In genomic region chr9:92457261-92458058, GRCm38 (mm10) we compare ENCODE assay signal across 8 mouse cellular contexts. TPM values are rescaled to one million over a fixed set of nuclear protein-coding genes. Genes with fewer than 3 reads are reported as not detected.
A peak's percentile ranks its signal among the peaks of the same experiment; 100 is the strongest.
DNase-seq lines count a peak whose midpoint lies in the region; ATAC-seq and TF ChIP-seq lines count a peak whose summit lies in the region.

Gene Plscr4, plus strand, starts transcription at chr9:92457373.

- 11% methylated on average over 42 of the region's 43 CpGs for WGBS in embryonic facial prominence, embryonic 11.5 days
- 4% methylated on average over 43 of the region's 43 CpGs for WGBS in heart, adult 2 months
- 8% methylated on average over 43 of the region's 43 CpGs for WGBS in liver, embryonic 14.5 days (ENCODE audit: insufficient replicate concordance)
- WGBS in stomach, embryonic 14.5 days, result 6% methylated on average over 43 of the region's 43 CpGs

- peak; percentile 99 for TF ChIP-seq POLR2A in heart, adult 2 months (IDR thresholded peaks at IDR 0.05; ENCODE audit: insufficient read depth, low read depth, low read length)

- no peaks in the 10 kb centered on the region for H3K36me3 ChIP-seq in embryonic facial prominence, embryonic 11.5 days (replicated peaks; ENCODE audit: control insufficient read depth, insufficient read depth, low read depth, low read length)
- H3K36me3 ChIP-seq in heart, adult 2 months (ENCODE audit: control insufficient read depth, insufficient read depth, low read length), result peaks cover 2% of the 10 kb centered on the region
- H3K36me3 ChIP-seq in liver, embryonic 14.5 days (replicated peaks; ENCODE audit: control insufficient read depth, insufficient read depth, low read depth), result no peaks in the 10 kb centered on the region
- no peaks in the 10 kb centered on the region for H3K36me3 ChIP-seq in stomach, embryonic 14.5 days (ENCODE audit: control insufficient read depth, insufficient read depth, low read length)

- H3K9me3 ChIP-seq in embryonic facial prominence, embryonic 11.5 days (replicated peaks; ENCODE audit: control insufficient read depth, low read length), result no peaks in the 10 kb centered on the region
- no peaks in the 10 kb centered on the region for H3K9me3 ChIP-seq in liver, embryonic 14.5 days (ENCODE audit: control insufficient read depth, low read length)
- H3K9me3 ChIP-seq in stomach, embryonic 14.5 days (ENCODE audit: control insufficient read depth, low read depth, low read length), result no peaks in the 10 kb centered on the region

- peak within 1 kb of the TSS; percentile 60 for H3K4me3 ChIP-seq in embryonic facial prominence, embryonic 11.5 days (ENCODE audit: low read depth, low read length)
- peak within 1 kb of the TSS; percentile 86 for H3K4me3 ChIP-seq in heart, adult 2 months
- peak within 1 kb of the TSS; percentile 49 to 61 for H3K4me3 ChIP-seq in liver, embryonic 14.5 days (ENCODE audit: insufficient read depth in 1 of 2, low read depth in 2 of 2, low read length in 2 of 2)
- peak within 1 kb of the TSS; percentile 70 for H3K4me3 ChIP-seq in stomach, embryonic 14.5 days (ENCODE audit: low read depth, low read length)

- TF ChIP-seq EP300 in heart, adult 2 months (IDR thresholded peaks at IDR 0.05; ENCODE audit: insufficient read depth, low read depth, low read length), result peak; percentile 80; the same call in 1 of the 2 replicates
- TF ChIP-seq EP300 in liver, embryonic 14.5 days (IDR thresholded peaks at IDR 0.05; ENCODE audit: low read depth), result no peak

- H3K27me3 ChIP-seq in embryonic facial prominence, embryonic 11.5 days (ENCODE audit: control insufficient read depth, insufficient read depth, low read length), result no peaks in the 10 kb centered on the region
- H3K27me3 ChIP-seq in heart, adult 2 months (ENCODE audit: control insufficient read depth, insufficient read depth, low read length), result no peaks in the 10 kb centered on the region
- no peaks in the 10 kb centered on the region for H3K27me3 ChIP-seq in liver, embryonic 14.5 days (ENCODE audit: control insufficient read depth, insufficient read depth, low read length)
- H3K27me3 ChIP-seq in stomach, embryonic 14.5 days (ENCODE audit: control insufficient read depth, insufficient read depth, low read length), result no peaks in the 10 kb centered on the region

- peak; percentile 32 for TF ChIP-seq CTCF in heart, adult 2 months (IDR thresholded peaks at IDR 0.05)
- no peak for TF ChIP-seq CTCF in liver, embryonic 14.5 days (IDR thresholded peaks at IDR 0.05; ENCODE audit: low read depth)

- peak within 1 kb of the TSS; percentile 95 for H3K4me2 ChIP-seq in embryonic facial prominence, embryonic 11.5 days (ENCODE audit: low read depth, low read length)
- peak within 1 kb of the TSS; percentile 75 for H3K4me2 ChIP-seq in liver, embryonic 14.5 days (ENCODE audit: low read depth)
- H3K4me2 ChIP-seq in stomach, embryonic 14.5 days (replicated peaks; ENCODE audit: low read depth, low read length), result peak within 1 kb of the TSS; percentile 79

- intact Hi-C loops in heart, adult 2 months (cut with DNase I), result loop anchor here (5.0 kb wide), 5 partner anchors 45 to 240 kb away; partner anchors contain the start of genes Plod2 and Plscr2

- no peaks in the 10 kb centered on the region for H3K79me2 ChIP-seq in heart, adult 2 months (replicated peaks; ENCODE audit: control insufficient read depth, insufficient read depth, low read length)

- H3K4me1 ChIP-seq in embryonic facial prominence, embryonic 11.5 days (ENCODE audit: control insufficient read depth, insufficient read depth, low read length), result no peaks in the 10 kb centered on the region
- H3K4me1 ChIP-seq in heart, adult 2 months (ENCODE audit: control insufficient read depth, insufficient read depth, low read length), result peaks cover 1% of the 10 kb centered on the region; the same call in 1 of the 2 replicates
- H3K4me1 ChIP-seq in liver, embryonic 14.5 days (replicated peaks; ENCODE audit: control insufficient read depth in 2 of 2, insufficient read depth in 2 of 2, low read length in 1 of 2), result peaks cover 0 to 2% of the 10 kb centered on the region in 2 experiments; a peak in 1 of 4 replicates
- H3K4me1 ChIP-seq in stomach, embryonic 14.5 days (ENCODE audit: control insufficient read depth, insufficient read depth, low read length), result 0 out of 2 replicates have a peak, but pooled peaks cover 2% of the 10 kb centered on the region

- peak; percentile 15 for DNase-seq in right cerebral cortex, adult 18-20 months
- no peak for DNase-seq in right cerebral cortex, postnatal 36 days (ENCODE audit: low spot score in 2 of 2)
- DNase-seq in embryonic facial prominence, embryonic 11.5 days (ENCODE audit: low spot score), result peak; percentile 58
- DNase-seq in heart, adult 2 months, result peak; percentile 89 to 91
- DNase-seq in kidney, adult 18-20 months, result peak; percentile 80
- peak in 1 of 3 experiments; percentile 1 for DNase-seq in liver, embryonic 14.5 days (ENCODE audit: low read depth in 3 of 3, low spot score in 3 of 3)
- peak; percentile 7 for DNase-seq in naive thymus-derived CD4-positive, alpha-beta T cell, adult 2 months (ENCODE audit: low read depth)

- peak within 1 kb of the TSS; percentile 77 for H3K9ac ChIP-seq in embryonic facial prominence, embryonic 11.5 days (replicated peaks; ENCODE audit: low read length)
- H3K9ac ChIP-seq in heart, adult 2 months (ENCODE audit: low read depth, low read length), result peak within 1 kb of the TSS; percentile 93
- peak within 1 kb of the TSS; percentile 50 for H3K9ac ChIP-seq in liver, embryonic 14.5 days (replicated peaks)
- H3K9ac ChIP-seq in stomach, embryonic 14.5 days (replicated peaks; ENCODE audit: low read depth, low read length), result peak within 1 kb of the TSS; percentile 60

- ATAC-seq in embryonic facial prominence, embryonic 11.5 days (replicated peaks; ENCODE audit: insufficient number of reproducible peaks, low FRiP score, low TSS enrichment, low read depth), result peak; percentile 86
- peak; percentile 70 for ATAC-seq in liver, embryonic 14.5 days (ENCODE audit: insufficient read depth)
- peak; percentile 85 for ATAC-seq in stomach, embryonic 14.5 days (ENCODE audit: insufficient number of reproducible peaks, insufficient read depth, low FRiP score, low read depth)

- no peak within 1 kb of the TSS for H3K27ac ChIP-seq in embryonic facial prominence, embryonic 11.5 days (replicated peaks; ENCODE audit: low read depth, low read length)
- H3K27ac ChIP-seq in heart, adult 2 months, result peak within 1 kb of the TSS; percentile 96
- no peak within 1 kb of the TSS for H3K27ac ChIP-seq in liver, embryonic 14.5 days
- peak within 1 kb of the TSS; percentile 82; the same call in 1 of the 2 replicates for H3K27ac ChIP-seq in stomach, embryonic 14.5 days (ENCODE audit: low read length)

RNA-seq across cellular contexts. Expression of gene Plscr4, which starts in this region (rescaled TPM):
- polyA plus RNA-seq in embryonic facial prominence, embryonic 11.5 days (2014; fragmentation: Nextera tagmentation; extraction: Ambion mirVana), result 1.7 and 2.3 TPM in 2 replicates
- total RNA-seq in heart, adult 2 months (2021), result 1 to 10 TPM; 6.8 to 7.4 TPM
- polyA plus RNA-seq in heart, adult 2 months (2012; rRNA removed), result 8.1 and 10.3 TPM in 2 replicates
- 0.30 and 0.35 TPM in 2 replicates for polyA plus RNA-seq in liver, embryonic 14.5 days (2012; rRNA removed)
- polyA plus RNA-seq in liver, embryonic 14.5 days (2014; fragmentation: Nextera tagmentation; extraction: Ambion mirVana), result 0.46 and 0.92 TPM in 2 replicates
- 12.1 and 13.2 TPM in 2 replicates for polyA plus RNA-seq in stomach, embryonic 14.5 days (2014; fragmentation: Nextera tagmentation; extraction: Ambion mirVana)

Comparison
In these comparisons a context has a peak if more than half of its experiments do, and no peak if none do; other contexts are left out.
1. DNase-seq: peak in right cerebral cortex, adult 18-20 months (single experiment), embryonic facial prominence, embryonic 11.5 days (single experiment), heart, adult 2 months (2 of 2), kidney, adult 18-20 months (single experiment) and naive thymus-derived CD4-positive, alpha-beta T cell, adult 2 months (single experiment); none in right cerebral cortex, postnatal 36 days (0 of 2).
2. Peak in ATAC-seq, H3K4me3 ChIP-seq, H3K9ac ChIP-seq and H3K4me2 ChIP-seq in liver, embryonic 14.5 days; RNA of the gene not detected or under 1 TPM.
3. H3K27ac ChIP-seq: peak in heart, adult 2 months (single experiment) and stomach, embryonic 14.5 days (single experiment); none in embryonic facial prominence, embryonic 11.5 days (single experiment) and liver, embryonic 14.5 days (single experiment).
4. Peak in every context shown above with its lines, with median percentiles within 50 percentile points of each other: ATAC-seq, H3K4me2 ChIP-seq, H3K4me3 ChIP-seq and H3K9ac ChIP-seq.